ENCODE assay signal across 10 mouse cellular contexts in genomic region chr8:122942803-122943713, GRCm38 (mm10).
DNase-seq lines count a peak whose midpoint lies in the region; TF ChIP-seq lines count a peak whose summit lies in the region.
"Had no signal": no experiment of that assay in that cellular context is flagged by ENCODE, and none has a peak within 500 bp of the region (broad histone marks: within the 10 kb centered on the region; RNA-seq: fewer than 3 reads in every experiment).

No protein-coding gene starts in this region.

- H3K4me1 ChIP-seq in lung, adult 2 months (ENCODE audit: control insufficient read depth, insufficient read depth, low read length) = peaks cover 24% of the 10 kb centered on the region

- peak; percentile 29 for TF ChIP-seq CTCF in lung, adult 2 months (IDR thresholded peaks at IDR 0.05; ENCODE audit: insufficient read depth, low read length)

- WGBS in lung, adult 2 months = 68% methylated on average over 9 of the region's 9 CpGs

- H3K27me3 ChIP-seq in splenic B cell, adult 2 months (ENCODE audit: control insufficient read depth, insufficient read depth, low read length, poor library complexity, severe bottlenecking) = no peaks in the 10 kb centered on the region
- H3K27me3 ChIP-seq: limb, embryonic 13.5 days; neural tube, embryonic 12.5 days had no signal

- DNase-seq in cerebellum, adult 9-11 months = peak; percentile 59
- no peak for DNase-seq in cerebellum, adult 8-10 months
- no peak for DNase-seq in lung, adult 2 months
- no peak for DNase-seq in lung, postnatal 14 days
- peak; percentile 59 to 60 for DNase-seq in cerebellum, postnatal 10 days
- DNase-seq in splenic B cell, adult 2 months (ENCODE audit: low read depth, low spot score) = peak; percentile 69
- DNase-seq in adrenal gland, postnatal 25 days = no peak
- DNase-seq in MN1 (ENCODE audit: low spot score) = no peak

- H3K4me3 ChIP-seq in lung, adult 2 months (replicated peaks; ENCODE audit: extremely low read depth, low read depth, low read length) = no peak overlapping the region
- H3K4me3 ChIP-seq: limb, embryonic 13.5 days; neural tube, embryonic 12.5 days had no signal

- no peak for TF ChIP-seq POLR2A in lung, adult 2 months (IDR thresholded peaks at IDR 0.05; ENCODE audit: borderline replicate concordance, extremely low read depth, low read depth, low read length)

- H3K36me3 ChIP-seq in splenic B cell, adult 2 months (ENCODE audit: control insufficient read depth, insufficient read depth, low read length, poor library complexity, severe bottlenecking) = no peaks in the 10 kb centered on the region; the same call in 1 of the 2 replicates
- H3K36me3 ChIP-seq: limb, embryonic 13.5 days; neural tube, embryonic 12.5 days had no signal

Comparison
In these comparisons a context has a peak if more than half of its experiments do, and no peak if none do; other contexts are left out.
1. DNase-seq: peak in cerebellum, adult 9-11 months (single experiment), cerebellum, postnatal 10 days (2 of 2) and splenic B cell, adult 2 months (single experiment); none in cerebellum, adult 8-10 months (single experiment), lung, adult 2 months (single experiment), lung, postnatal 14 days (single experiment), adrenal gland, postnatal 25 days (single experiment) and MN1 (single experiment).